Mouse (Mus musculus) E14TG2a.4 (cell line): ENCODE data around the gene Actr3b.

ENCODE experiments used
- CTCF ChIP-seq: conservative IDR thresholded peaks from 2 replicates; pipeline ENCODE4 v1.5.1; 2014; ENCODE audit warnings: low read length
- NANOG ChIP-seq: IDR thresholded peaks from 2 replicates; pipeline ENCODE4 v1.6.1; 2014; ENCODE audit warnings: borderline replicate concordance, low read length, mixed read lengths
- POU5F1 ChIP-seq: IDR thresholded peaks from 2 replicates; pipeline ENCODE4 v1.6.1; 2014; ENCODE audit warnings: low read length, borderline replicate concordance

GRCm38 (mm10) chr5:25877996-25878395, 118.2 kb downstream of the Actr3b start:
- no peak for TF ChIP-seq CTCF
- no peak for TF ChIP-seq NANOG
- TF ChIP-seq POU5F1 = no peak
